8 mouse cellular contexts compared by ENCODE assay signal in genomic region chr3:95632648-95633588, GRCm38 (mm10). TPM values are rescaled to one million over a fixed set of nuclear protein-coding genes. Genes with fewer than 3 reads are reported as not detected.
DNase-seq lines count a peak whose midpoint lies in the region; ATAC-seq and TF ChIP-seq lines count a peak whose summit lies in the region.

No protein-coding gene starts in this region.

- no peak overlapping the region for H3K4me3 ChIP-seq in forebrain, postnatal 0 days (ENCODE audit: low read depth, low read length)
- no peak overlapping the region for H3K4me3 ChIP-seq in forebrain, embryonic 10.5 days
- H3K4me3 ChIP-seq in neural tube, embryonic 13.5 days, result no peak overlapping the region
- no peak overlapping the region for H3K4me3 ChIP-seq in neural tube, embryonic 15.5 days (replicated peaks)
- H3K4me3 ChIP-seq in heart, embryonic 14.5 days (ENCODE audit: control insufficient read depth in 1 of 2, insufficient read depth in 1 of 2, low read depth in 1 of 2, low read length in 2 of 2), result no peak overlapping the region
- no peak overlapping the region for H3K4me3 ChIP-seq in small intestine, adult 2 months (ENCODE audit: low read depth, low read length)

- no peak for TF ChIP-seq POLR2A in small intestine, adult 2 months (IDR thresholded peaks at IDR 0.05; ENCODE audit: low read depth, low read length)

- H3K36me3 ChIP-seq in forebrain, postnatal 0 days (ENCODE audit: insufficient read depth), result peaks cover 73% of the 10 kb centered on the region
- H3K36me3 ChIP-seq in forebrain, embryonic 10.5 days (replicated peaks), result peaks cover 99% of the 10 kb centered on the region
- H3K36me3 ChIP-seq in neural tube, embryonic 13.5 days, result peaks cover 97% of the 10 kb centered on the region
- H3K36me3 ChIP-seq in neural tube, embryonic 15.5 days, result peaks cover 82% of the 10 kb centered on the region
- peaks cover 94% of the 10 kb centered on the region for H3K36me3 ChIP-seq in heart, embryonic 14.5 days (ENCODE audit: control insufficient read depth, insufficient read depth, low read length)
- peaks cover 61% of the 10 kb centered on the region for H3K36me3 ChIP-seq in small intestine, adult 2 months (ENCODE audit: control insufficient read depth, insufficient read depth, low read length)

- TF ChIP-seq CTCF in forebrain, postnatal 0 days (IDR thresholded peaks at IDR 0.05; ENCODE audit: low read depth), result peak; percentile 68
- peak; percentile 59; the same call in 1 of the 2 replicates for TF ChIP-seq CTCF in small intestine, adult 2 months (IDR thresholded peaks at IDR 0.05; ENCODE audit: extremely low read depth, insufficient read length, insufficient replicate concordance, low read depth, low read length)

- peak; percentile 38; the same call in 1 of the 2 replicates for ATAC-seq in forebrain, postnatal 0 days
- ATAC-seq in neural tube, embryonic 13.5 days (ENCODE audit: low read depth), result 0 out of 2 replicates have a peak, but pooled peaks have one; percentile 36
- no peak for ATAC-seq in neural tube, embryonic 15.5 days (ENCODE audit: low FRiP score)
- no peak for ATAC-seq in heart, embryonic 14.5 days (ENCODE audit: insufficient number of reproducible peaks, insufficient read depth, low FRiP score, low read depth)

- 77% methylated on average over 12 of the region's 12 CpGs for WGBS in forebrain, postnatal 0 days
- WGBS in forebrain, embryonic 10.5 days, result 84% methylated on average over 12 of the region's 12 CpGs
- 79% methylated on average over 12 of the region's 12 CpGs for WGBS in neural tube, embryonic 13.5 days
- 82% methylated on average over 12 of the region's 12 CpGs for WGBS in neural tube, embryonic 15.5 days
- 61% methylated on average over 12 of the region's 12 CpGs for WGBS in heart, embryonic 14.5 days
- WGBS in small intestine, adult 2 months, result 63% methylated on average over 12 of the region's 12 CpGs

- no peak overlapping the region for H3K9ac ChIP-seq in forebrain, postnatal 0 days
- no peak overlapping the region for H3K9ac ChIP-seq in neural tube, embryonic 13.5 days
- no peak overlapping the region for H3K9ac ChIP-seq in neural tube, embryonic 15.5 days (replicated peaks)
- no peak overlapping the region for H3K9ac ChIP-seq in heart, embryonic 14.5 days (ENCODE audit: low read length)

- H3K4me2 ChIP-seq in forebrain, postnatal 0 days (ENCODE audit: low read depth), result no peak overlapping the region
- H3K4me2 ChIP-seq in neural tube, embryonic 13.5 days, result no peak overlapping the region
- H3K4me2 ChIP-seq in neural tube, embryonic 15.5 days, result no peak overlapping the region
- H3K4me2 ChIP-seq in heart, embryonic 14.5 days (ENCODE audit: low read length), result no peak overlapping the region

- H3K27ac ChIP-seq in forebrain, postnatal 0 days (ENCODE audit: low read depth, low read length), result no peak overlapping the region
- H3K27ac ChIP-seq in forebrain, embryonic 10.5 days, result no peak overlapping the region
- no peak overlapping the region for H3K27ac ChIP-seq in neural tube, embryonic 13.5 days (replicated peaks)
- H3K27ac ChIP-seq in neural tube, embryonic 15.5 days (replicated peaks), result no peak overlapping the region
- H3K27ac ChIP-seq in heart, embryonic 14.5 days (replicated peaks in 1 of 2; ENCODE audit: control insufficient read depth in 1 of 2, insufficient read depth in 1 of 2, low read depth in 2 of 2, low read length in 2 of 2), result peak overlapping the region; percentile 35 to 45; a peak in 3 of 4 replicates
- peak overlapping the region; percentile 56; the same call in 1 of the 2 replicates for H3K27ac ChIP-seq in small intestine, adult 2 months (ENCODE audit: insufficient read depth, low read depth, low read length)

- peak; percentile 41 for DNase-seq in forebrain, postnatal 0 days
- DNase-seq in forebrain, embryonic 10.5 days (ENCODE audit: extremely low spot score, low spot score), result no peak
- no peak for DNase-seq in spleen, postnatal 36 days (ENCODE audit: low spot score in 2 of 2)
- no peak for DNase-seq in thymus, postnatal 14 days

- H3K27me3 ChIP-seq in forebrain, postnatal 0 days (ENCODE audit: insufficient read depth, low read length), result no peaks in the 10 kb centered on the region
- no peaks in the 10 kb centered on the region for H3K27me3 ChIP-seq in forebrain, embryonic 10.5 days (ENCODE audit: poor library complexity, severe bottlenecking)
- no peaks in the 10 kb centered on the region for H3K27me3 ChIP-seq in neural tube, embryonic 13.5 days
- no peaks in the 10 kb centered on the region for H3K27me3 ChIP-seq in neural tube, embryonic 15.5 days (replicated peaks)
- H3K27me3 ChIP-seq in heart, embryonic 14.5 days (ENCODE audit: control insufficient read depth, insufficient read depth, low read length), result no peaks in the 10 kb centered on the region
- H3K27me3 ChIP-seq in small intestine, adult 2 months (ENCODE audit: control insufficient read depth, insufficient read depth, low read length), result no peaks in the 10 kb centered on the region

- H3K4me1 ChIP-seq in forebrain, postnatal 0 days (ENCODE audit: insufficient read depth), result no peaks in the 10 kb centered on the region
- no peaks in the 10 kb centered on the region for H3K4me1 ChIP-seq in forebrain, embryonic 10.5 days
- peaks cover 9% of the 10 kb centered on the region; the same call in 1 of the 2 replicates for H3K4me1 ChIP-seq in neural tube, embryonic 13.5 days (replicated peaks)
- peaks cover 4% of the 10 kb centered on the region; the same call in 1 of the 2 replicates for H3K4me1 ChIP-seq in neural tube, embryonic 15.5 days
- H3K4me1 ChIP-seq in heart, embryonic 14.5 days (ENCODE audit: control insufficient read depth in 2 of 2, insufficient read depth in 2 of 2, low read length in 2 of 2), result peaks cover 0 to 6% of the 10 kb centered on the region in 2 experiments; a peak in 2 of 4 replicates
- H3K4me1 ChIP-seq in small intestine, adult 2 months (ENCODE audit: control insufficient read depth, insufficient read depth, insufficient read length, low read length), result peaks cover 8% of the 10 kb centered on the region

- H3K9me3 ChIP-seq in forebrain, postnatal 0 days (ENCODE audit: low read length), result no peaks in the 10 kb centered on the region
- H3K9me3 ChIP-seq in forebrain, embryonic 10.5 days, result no peaks in the 10 kb centered on the region
- no peaks in the 10 kb centered on the region for H3K9me3 ChIP-seq in neural tube, embryonic 13.5 days
- no peaks in the 10 kb centered on the region for H3K9me3 ChIP-seq in neural tube, embryonic 15.5 days (replicated peaks)
- no peaks in the 10 kb centered on the region for H3K9me3 ChIP-seq in heart, embryonic 14.5 days (ENCODE audit: control insufficient read depth, low read length)

RNA-seq across cellular contexts. Expression of gene Ensa, which starts 8.1 kb away (rescaled TPM):
- 140 and 146 TPM in 2 replicates for total RNA-seq in forebrain, postnatal 0 days (2014; rRNA removed)
- 145 and 151 TPM in 2 replicates for polyA plus RNA-seq in forebrain, postnatal 0 days (2015; fragmentation: Nextera tagmentation; extraction: Ambion mirVana)
- 85.8 and 86.5 TPM in 2 replicates for polyA plus RNA-seq in forebrain, embryonic 10.5 days (2016; fragmentation: Nextera tagmentation; extraction: Ambion mirVana)
- polyA plus RNA-seq in neural tube, embryonic 13.5 days (2015; fragmentation: Nextera tagmentation; extraction: Ambion mirVana), result 96.1 and 104 TPM in 2 replicates
- polyA plus RNA-seq in neural tube, embryonic 15.5 days (2015; fragmentation: Nextera tagmentation; extraction: Ambion mirVana), result 102 and 109 TPM in 2 replicates
- 47.4 and 51.1 TPM in 2 replicates for polyA plus RNA-seq in heart, embryonic 14.5 days (2014; fragmentation: Nextera tagmentation; extraction: Ambion mirVana)
- 5.2 and 10.1 TPM in 2 replicates for polyA plus RNA-seq in small intestine, adult 2 months (2012; rRNA removed)

RNA-seq across cellular contexts. Expression of gene Mcl1, which starts 25.7 kb away (rescaled TPM):
- total RNA-seq in forebrain, postnatal 0 days (2014; rRNA removed), result 131 and 137 TPM in 2 replicates
- polyA plus RNA-seq in forebrain, postnatal 0 days (2015; fragmentation: Nextera tagmentation; extraction: Ambion mirVana), result 42.9 and 46.6 TPM in 2 replicates
- 42.1 and 42.9 TPM in 2 replicates for polyA plus RNA-seq in forebrain, embryonic 10.5 days (2016; fragmentation: Nextera tagmentation; extraction: Ambion mirVana)
- polyA plus RNA-seq in neural tube, embryonic 13.5 days (2015; fragmentation: Nextera tagmentation; extraction: Ambion mirVana), result 57.1 and 58.8 TPM in 2 replicates
- polyA plus RNA-seq in neural tube, embryonic 15.5 days (2015; fragmentation: Nextera tagmentation; extraction: Ambion mirVana), result 41.4 and 42.0 TPM in 2 replicates
- 54.3 and 57.2 TPM in 2 replicates for polyA plus RNA-seq in heart, embryonic 14.5 days (2014; fragmentation: Nextera tagmentation; extraction: Ambion mirVana)
- 119 and 327 TPM in 2 replicates for polyA plus RNA-seq in small intestine, adult 2 months (2012; rRNA removed)

RNA-seq across cellular contexts. Expression of gene Golph3l, which starts 44.2 kb away (rescaled TPM):
- total RNA-seq in forebrain, postnatal 0 days (2014; rRNA removed), result 23.2 and 28.5 TPM in 2 replicates
- 18.2 and 19.2 TPM in 2 replicates for polyA plus RNA-seq in forebrain, postnatal 0 days (2015; fragmentation: Nextera tagmentation; extraction: Ambion mirVana)
- polyA plus RNA-seq in forebrain, embryonic 10.5 days (2016; fragmentation: Nextera tagmentation; extraction: Ambion mirVana), result 29.6 and 30.7 TPM in 2 replicates
- 33.6 and 34.3 TPM in 2 replicates for polyA plus RNA-seq in neural tube, embryonic 13.5 days (2015; fragmentation: Nextera tagmentation; extraction: Ambion mirVana)
- 24.8 and 28.1 TPM in 2 replicates for polyA plus RNA-seq in neural tube, embryonic 15.5 days (2015; fragmentation: Nextera tagmentation; extraction: Ambion mirVana)
- polyA plus RNA-seq in heart, embryonic 14.5 days (2014; fragmentation: Nextera tagmentation; extraction: Ambion mirVana), result 26.9 and 27.3 TPM in 2 replicates
- polyA plus RNA-seq in small intestine, adult 2 months (2012; rRNA removed), result 1.8 and 4.8 TPM in 2 replicates

RNA-seq across cellular contexts. Expression of gene Adamtsl4, which starts 54.8 kb away (rescaled TPM):
- total RNA-seq in forebrain, postnatal 0 days (2014; rRNA removed), result 0.81 and 1.8 TPM in 2 replicates
- 0.67 and 2.0 TPM in 2 replicates for polyA plus RNA-seq in forebrain, postnatal 0 days (2015; fragmentation: Nextera tagmentation; extraction: Ambion mirVana)
- 0.84 and 1.6 TPM in 2 replicates for polyA plus RNA-seq in forebrain, embryonic 10.5 days (2016; fragmentation: Nextera tagmentation; extraction: Ambion mirVana)
- polyA plus RNA-seq in neural tube, embryonic 13.5 days (2015; fragmentation: Nextera tagmentation; extraction: Ambion mirVana), result 0.71 and 1.4 TPM in 2 replicates
- polyA plus RNA-seq in neural tube, embryonic 15.5 days (2015; fragmentation: Nextera tagmentation; extraction: Ambion mirVana), result 1.3 and 1.6 TPM in 2 replicates
- 6.3 and 7.0 TPM in 2 replicates for polyA plus RNA-seq in heart, embryonic 14.5 days (2014; fragmentation: Nextera tagmentation; extraction: Ambion mirVana)
- polyA plus RNA-seq in small intestine, adult 2 months (2012; rRNA removed), result 6.4 and 8.2 TPM in 2 replicates

Comparison
In these comparisons a context has a peak if more than half of its experiments do, and no peak if none do; other contexts are left out.
1. ATAC-seq: peak in forebrain, postnatal 0 days (single experiment) and neural tube, embryonic 13.5 days (single experiment); none in neural tube, embryonic 15.5 days (single experiment) and heart, embryonic 14.5 days (single experiment).
2. H3K27ac ChIP-seq: peak in heart, embryonic 14.5 days (2 of 2) and small intestine, adult 2 months (single experiment); none in forebrain, postnatal 0 days (single experiment), forebrain, embryonic 10.5 days (single experiment), neural tube, embryonic 13.5 days (single experiment) and neural tube, embryonic 15.5 days (single experiment).